Mouse (Mus musculus) erythroblast, embryonic 14.5 days (primary cell): Measurements from ENCODE around the gene AI854703. TPM values are rescaled to one million over a fixed set of nuclear protein-coding genes. Genes with fewer than 3 reads are reported as not detected.

Experiments used
- H3K27me3 ChIP-seq: 2 replicates; pipeline ENCODE4 v1.6.1; 2012; ENCODE audit warnings: inconsistent platforms; ENCODE audit not compliant: control insufficient read depth
- H3K36me3 ChIP-seq: 2 replicates; pipeline ENCODE4 v1.6.1; 2012; ENCODE audit warnings: mild to moderate bottlenecking, inconsistent platforms; ENCODE audit not compliant: control insufficient read depth
- H3K4me1 ChIP-seq: 2 replicates; pipeline ENCODE4 v1.6.1; 2012; ENCODE audit warnings: inconsistent platforms; ENCODE audit not compliant: control insufficient read depth
- H3K4me3 ChIP-seq: replicated peaks from 2 replicates; pipeline ENCODE3; 2012; ENCODE audit warnings: moderate library complexity, mild to moderate bottlenecking, inconsistent platforms
- H3K9me3 ChIP-seq: 2 replicates; pipeline ENCODE4 v1.6.1; 2012; ENCODE audit warnings: low read length, inconsistent platforms, mixed read lengths; ENCODE audit not compliant: control insufficient read depth
- GATA1 ChIP-seq: IDR thresholded peaks from 2 replicates; pipeline ENCODE4 v1.6.1; 2012; ENCODE audit warnings: low read length, inconsistent platforms, mixed read lengths
- TAL1 ChIP-seq: IDR thresholded peaks from 3 replicates; pipeline ENCODE4 v1.6.1; 2012; ENCODE audit warnings: low read length, inconsistent platforms, mixed read lengths
- polyA plus RNA-seq: library from polyadenylated mRNA; stranded (reverse); fragments of >175 nt; gene quantifications from 2 replicates; pipeline ENCODE4 v1.2.3, GENCODE M21; 2012

AI854703 gene
- polyA plus RNA-seq, 1 experiment = not detected

GRCm38 (mm10) chr6:48626984-48627383 is 420 bp downstream of the AI854703 start:
- no peaks in the 10 kb centered on the region for H3K9me3 ChIP-seq
- H3K27me3 ChIP-seq = peaks cover 39% of the 10 kb centered on the region
- TF ChIP-seq GATA1 (no peak), TAL1 (no peak)
- peaks cover 4% of the 10 kb centered on the region for H3K4me1 ChIP-seq
- H3K36me3 ChIP-seq = no peaks in the 10 kb centered on the region
- H3K4me3 ChIP-seq = peak overlapping the region; percentile 30

- peak overlapping the region; percentile 30 for H3K4me3 ChIP-seq
- H3K36me3 ChIP-seq = no peaks in the 10 kb centered on the region
- H3K9me3 ChIP-seq = no peaks in the 10 kb centered on the region
- H3K4me1 ChIP-seq = peaks cover 4% of the 10 kb centered on the region
- no peak for TF ChIP-seq GATA1
- TF ChIP-seq TAL1 = no peak
- peaks cover 39% of the 10 kb centered on the region for H3K27me3 ChIP-seq
Measured at GRCm38 (mm10) chr6:48627511-48627924, 954 bp downstream of the AI854703 start.

GRCm38 (mm10) chr6:48628377-48628776 is 1.8 kb downstream of the AI854703 start:
- Histone ChIP-seq H3K36me3 (no peaks in the 10 kb centered on the region), H3K27me3 (peaks cover 39% of the 10 kb centered on the region), H3K4me1 (peaks cover 4% of the 10 kb centered on the region), H3K4me3 (no peak overlapping the region), H3K9me3 (no peaks in the 10 kb centered on the region)
- no peak for TF ChIP-seq GATA1
- TF ChIP-seq TAL1 = no peak

GRCm38 (mm10) chr6:48628808-48629660 is 2.5 kb downstream of the AI854703 start:
- peak overlapping the region; percentile 22 for H3K4me3 ChIP-seq
- no peak for TF ChIP-seq GATA1
- no peak for TF ChIP-seq TAL1
- peaks cover 4% of the 10 kb centered on the region for H3K4me1 ChIP-seq
- peaks cover 39% of the 10 kb centered on the region for H3K27me3 ChIP-seq
- H3K9me3 ChIP-seq = no peaks in the 10 kb centered on the region
- H3K36me3 ChIP-seq = no peaks in the 10 kb centered on the region

- H3K36me3 ChIP-seq = no peaks in the 10 kb centered on the region
- no peaks in the 10 kb centered on the region for H3K9me3 ChIP-seq
- peaks cover 39% of the 10 kb centered on the region for H3K27me3 ChIP-seq
- TF ChIP-seq GATA1 (no peak), TAL1 (no peak)
- peak overlapping the region; percentile 22 for H3K4me3 ChIP-seq
- peaks cover 4% of the 10 kb centered on the region for H3K4me1 ChIP-seq
Measured at GRCm38 (mm10) chr6:48629661-48630034, 3.1 kb downstream of the AI854703 start.

GRCm38 (mm10) chr6:48630831-48631230 is 4.3 kb downstream of the AI854703 start:
- Histone ChIP-seq H3K4me1 (peaks cover 4% of the 10 kb centered on the region), H3K36me3 (no peaks in the 10 kb centered on the region), H3K9me3 (no peaks in the 10 kb centered on the region), H3K4me3 (no peak overlapping the region), H3K27me3 (peaks cover 36% of the 10 kb centered on the region)
- TF ChIP-seq TAL1 = no peak

- H3K36me3 ChIP-seq = no peaks in the 10 kb centered on the region
- H3K4me1 ChIP-seq = no peaks in the 10 kb centered on the region
- no peaks in the 10 kb centered on the region for H3K9me3 ChIP-seq
- TF ChIP-seq TAL1 = no peak
- no peak for TF ChIP-seq GATA1
- no peaks in the 10 kb centered on the region for H3K27me3 ChIP-seq
- no peak overlapping the region for H3K4me3 ChIP-seq
Measured at GRCm38 (mm10) chr6:48635105-48635504, 8.5 kb downstream of the AI854703 start.

- Histone ChIP-seq H3K4me3 (no peak overlapping the region), H3K4me1 (no peaks in the 10 kb centered on the region), H3K36me3 (no peaks in the 10 kb centered on the region), H3K27me3 (no peaks in the 10 kb centered on the region), H3K9me3 (no peaks in the 10 kb centered on the region)
- TF ChIP-seq TAL1 = no peak
- TF ChIP-seq GATA1 = no peak
Measured at GRCm38 (mm10) chr6:48636515-48636914, 10.0 kb downstream of the AI854703 start.

- H3K27me3 ChIP-seq = no peaks in the 10 kb centered on the region
- no peaks in the 10 kb centered on the region for H3K9me3 ChIP-seq
- H3K4me1 ChIP-seq = no peaks in the 10 kb centered on the region
Measured at GRCm38 (mm10) chr6:48637811-48638500, 11.4 kb downstream of the AI854703 start.

More at GRCm38 (mm10) chr6:48637811-48638500, 11.4 kb downstream of the AI854703 start:
- TF ChIP-seq TAL1 = no peak
- H3K4me3 ChIP-seq = no peak overlapping the region
- no peaks in the 10 kb centered on the region for H3K36me3 ChIP-seq
